Mouse (Mus musculus) CH12.LX (cell line): ENCODE data around the gene Gpr15.

ENCODE experiments used
- CTCF ChIP-seq, 2 experiments: IDR thresholded peaks in 1 of 2; conservative IDR thresholded peaks in 1 of 2; 2 replicates each; pipeline ENCODE4 v1.5.1; 2011 to 2012; ENCODE audit warnings: low read depth in 2 of 2, low read length in 2 of 2, improper control_type of control experiment in 1 of 2, inconsistent platforms in 1 of 2, mild to moderate bottlenecking in 1 of 2, moderate library complexity in 1 of 2
- MAX ChIP-seq: IDR thresholded peaks from 2 replicates; pipeline ENCODE4 v1.6.1; 2011; ENCODE audit warnings: low read length, improper control_type of control experiment
- POLR2A ChIP-seq: IDR thresholded peaks from 2 replicates; pipeline ENCODE4 v1.6.1; 2011; ENCODE audit warnings: low read depth, mild to moderate bottlenecking, improper control_type of control experiment, low read length
- POLR2AphosphoS2 ChIP-seq: IDR thresholded peaks from 2 replicates; pipeline ENCODE4 v1.6.1; 2011; ENCODE audit warnings: low read depth, low read length, improper control_type of control experiment
- TBP ChIP-seq: conservative IDR thresholded peaks from 2 replicates; pipeline ENCODE4 v1.6.1; 2011; ENCODE audit warnings: low read depth, low read length, improper control_type of control experiment

DNA sequence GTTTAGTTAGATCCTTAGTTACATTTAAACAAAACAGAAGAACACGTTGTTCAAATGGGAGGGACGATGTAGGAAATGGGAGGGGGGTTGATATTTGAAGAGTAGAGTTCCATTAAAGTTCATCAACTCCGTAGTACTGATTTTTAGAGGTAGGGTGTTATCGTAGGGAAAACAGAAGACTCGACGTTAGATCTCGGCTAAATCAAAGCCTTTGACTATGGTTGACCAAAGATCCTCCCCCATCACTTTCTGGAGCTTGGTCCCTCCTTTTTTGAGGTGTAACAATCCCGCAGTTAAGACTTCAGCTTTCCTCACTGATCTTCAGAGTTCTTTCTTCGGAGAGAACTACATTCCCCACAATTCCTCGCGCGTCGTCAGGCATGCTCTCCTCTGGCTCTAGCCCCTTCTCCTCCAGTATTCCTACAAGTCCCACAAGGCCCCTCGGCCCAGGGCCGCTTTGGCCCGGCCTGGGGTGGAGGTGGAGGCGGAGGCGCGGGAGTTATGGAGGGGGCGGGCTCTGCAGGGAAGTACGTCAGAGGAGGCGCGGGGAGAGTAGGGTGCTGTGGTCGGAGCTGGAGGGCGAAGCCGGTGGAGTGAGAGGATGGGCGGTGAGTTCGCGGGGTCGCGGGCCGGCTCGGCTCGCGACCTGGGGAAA lies 8.7 kb upstream of the Gpr15 start, which contains the start of gene Cldnd1:
- TF ChIP-seq MAX: peak; percentile 87
- TF ChIP-seq CTCF (conservative IDR thresholded peaks at IDR 0.05 in 1 of 2, IDR thresholded peaks at IDR 0.05 in 1 of 2; ENCODE audit: low read depth in 2 of 2, low read length in 2 of 2): no peak
- TF ChIP-seq POLR2A: peak; percentile 78
- peak; percentile 85 for TF ChIP-seq POLR2AphosphoS2
- peak; percentile 80 for TF ChIP-seq TBP
